Mouse (Mus musculus): ENCODE data around the gene Cplx2.

- no peak for TF ChIP-seq CTCF (IDR thresholded peaks at IDR 0.05; ENCODE audit: control insufficient read depth, insufficient read depth, low read length)
- no peak for TF ChIP-seq POLR2A (IDR thresholded peaks at IDR 0.05; ENCODE audit: borderline replicate concordance, control insufficient read depth, low read depth, low read length)
Measured at GRCm38 (mm10) chr13:54337541-54337940, 33.6 kb upstream of the Cplx2 start.

All from bone marrow, adult 2 months (tissue).